Mouse (Mus musculus): ENCODE measurements at regions not wholly inside any gene's neighbourhood (a gene's known extent, or its start where the extent isn't known, plus 50 kb on each side); places are given as distances from the start of the nearest gene placed in this dataset.

DNA sequence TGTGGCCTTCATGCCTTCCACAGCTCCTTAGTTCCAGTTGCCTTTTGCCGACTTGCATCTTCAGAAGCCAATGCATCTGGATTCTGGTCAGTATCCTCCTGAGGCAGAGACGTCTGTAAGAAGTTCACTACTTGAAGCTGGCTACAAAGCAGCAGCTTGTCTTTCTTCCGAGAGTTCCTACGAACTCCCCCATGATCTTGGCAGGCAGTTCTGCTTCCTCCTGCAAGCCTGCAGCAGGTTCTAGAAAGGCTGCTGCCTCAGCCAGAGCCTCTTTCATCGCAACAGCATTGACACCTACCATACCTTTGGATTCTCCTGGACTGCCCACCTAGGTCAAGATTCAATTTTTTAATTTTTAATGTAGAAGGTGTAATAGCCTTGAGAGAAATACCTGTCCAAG is 158.3 kb upstream of the Ercc4 start:
- TF ChIP-seq CTCF (IDR thresholded peaks at IDR 0.05; ENCODE audit: control insufficient read depth, insufficient read depth, insufficient replicate concordance, low read depth, low read length) (no peak), POLR2A (IDR thresholded peaks at IDR 0.05; ENCODE audit: control insufficient read depth, low read depth, low read length) (no peak)
